Mouse (Mus musculus) heart, postnatal 0 days (tissue): ENCODE measurements around the gene Mynn.

Experiments
- CTCF ChIP-seq: IDR thresholded peaks from 2 replicates; pipeline ENCODE4 v1.5.1; 2016; ENCODE audit warnings: antibody characterized with exemption, control low read depth, low read depth
- EP300 ChIP-seq: IDR thresholded peaks from 2 replicates; pipeline ENCODE4 v1.6.1; 2016; ENCODE audit warnings: antibody characterized with exemption, low read depth

DNA sequence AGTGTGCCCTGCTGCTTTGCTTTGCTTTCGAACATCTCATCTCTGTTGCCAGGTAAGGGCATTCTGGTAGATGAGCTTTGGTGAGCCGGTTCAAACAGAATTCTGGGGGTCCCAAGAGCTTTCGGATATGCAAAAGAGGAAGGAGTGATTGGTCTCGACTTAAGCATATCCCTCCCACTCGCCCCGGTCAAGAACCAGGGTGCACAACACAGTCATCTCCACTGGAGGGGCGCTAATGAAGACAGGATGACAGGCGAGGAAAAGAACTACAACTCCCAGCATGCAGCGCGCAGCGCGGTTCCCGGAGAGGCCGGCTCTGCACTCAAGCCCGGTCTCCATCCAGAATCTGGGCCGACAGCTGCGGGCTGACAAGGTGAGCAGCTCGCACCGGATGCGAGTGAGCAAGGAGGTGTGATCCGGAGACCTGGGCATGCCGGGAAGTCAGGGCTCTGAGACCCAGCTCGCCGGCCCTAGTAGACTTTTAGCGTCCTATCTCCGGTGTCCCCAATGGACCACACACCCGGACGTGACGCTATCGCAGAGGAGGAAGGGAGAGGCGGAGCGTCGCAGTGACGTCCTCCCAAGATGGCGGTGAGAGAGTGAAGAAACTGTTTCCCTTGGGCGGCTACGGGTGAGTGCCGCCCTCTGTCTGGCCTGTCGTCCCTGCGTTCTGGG is at the start of gene Mynn:
- TF ChIP-seq EP300: no peak
- peak; percentile 53 for TF ChIP-seq CTCF
